Mouse (Mus musculus): ENCODE results near the gene Aifm1.
"Not testable (repeated sequence)": the region's sequence is repeated elsewhere in the genome, so short reads cannot be mapped to it uniquely, and the experiment has no call there.

The Aifm1 gene

DNA sequence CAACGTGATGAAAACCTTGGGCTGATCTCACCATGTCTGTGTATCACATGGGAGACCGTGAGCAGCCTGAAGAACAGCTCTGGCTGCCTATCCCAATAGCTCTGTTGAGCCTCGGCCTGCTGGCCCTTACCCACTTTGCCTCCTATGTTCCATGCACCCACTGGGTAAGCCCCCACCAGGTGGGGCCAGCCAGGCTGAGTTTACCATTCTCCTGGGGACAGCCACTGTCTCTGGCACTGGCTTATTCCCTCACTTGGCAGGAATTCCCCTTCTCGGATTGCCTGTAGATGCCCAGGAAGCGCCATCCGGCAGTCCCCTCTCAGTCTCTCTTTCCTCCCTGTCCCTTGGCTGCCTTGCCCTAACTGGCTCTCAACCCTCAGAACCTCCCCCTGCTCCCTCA is 56.4 kb downstream of the Aifm1 start:
- DNase-seq (ENCODE audit: low spot score): no peak

DNA sequence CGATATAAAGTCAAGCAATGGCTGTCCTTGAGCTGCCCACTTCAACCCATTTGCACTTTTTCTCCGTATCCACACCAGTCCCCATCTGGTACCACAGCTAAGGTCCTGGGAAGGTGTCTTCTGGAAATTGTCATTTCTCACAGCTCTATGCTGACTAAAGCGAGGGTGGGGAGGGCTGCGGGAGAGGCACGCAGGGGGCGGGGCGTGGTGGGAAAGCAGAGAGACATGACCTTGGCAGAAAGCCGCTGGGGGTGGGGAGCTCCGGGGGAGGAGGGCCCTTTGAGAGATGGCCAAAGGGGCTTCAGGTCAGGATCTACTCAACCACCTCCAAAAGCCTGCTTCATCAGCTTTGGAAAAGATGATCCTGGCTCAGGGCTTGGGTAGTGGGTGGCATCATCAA is 58.3 kb downstream of the Aifm1 start:
- DNase-seq (ENCODE audit: low spot score): no peak

DNA sequence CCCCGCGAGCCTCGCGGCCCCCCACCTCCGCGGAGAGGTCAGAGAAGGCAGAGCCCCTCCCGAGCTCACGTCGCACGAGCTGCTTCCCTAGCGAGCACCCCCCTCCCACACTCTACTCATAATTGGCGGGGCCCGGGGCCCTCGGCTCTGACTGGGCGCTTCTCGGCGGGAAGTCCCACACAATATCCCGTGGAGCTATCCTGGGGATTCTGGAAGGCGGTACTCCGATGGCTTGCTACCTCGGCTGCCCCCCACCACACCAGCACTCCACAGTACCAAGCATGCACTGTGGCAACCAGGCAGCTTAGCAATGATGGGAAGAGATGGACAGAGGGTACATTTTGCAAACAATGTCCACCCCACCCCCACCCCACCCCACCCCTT is 58.9 kb downstream of the Aifm1 start:
- no peak for DNase-seq (ENCODE audit: low spot score)

DNA sequence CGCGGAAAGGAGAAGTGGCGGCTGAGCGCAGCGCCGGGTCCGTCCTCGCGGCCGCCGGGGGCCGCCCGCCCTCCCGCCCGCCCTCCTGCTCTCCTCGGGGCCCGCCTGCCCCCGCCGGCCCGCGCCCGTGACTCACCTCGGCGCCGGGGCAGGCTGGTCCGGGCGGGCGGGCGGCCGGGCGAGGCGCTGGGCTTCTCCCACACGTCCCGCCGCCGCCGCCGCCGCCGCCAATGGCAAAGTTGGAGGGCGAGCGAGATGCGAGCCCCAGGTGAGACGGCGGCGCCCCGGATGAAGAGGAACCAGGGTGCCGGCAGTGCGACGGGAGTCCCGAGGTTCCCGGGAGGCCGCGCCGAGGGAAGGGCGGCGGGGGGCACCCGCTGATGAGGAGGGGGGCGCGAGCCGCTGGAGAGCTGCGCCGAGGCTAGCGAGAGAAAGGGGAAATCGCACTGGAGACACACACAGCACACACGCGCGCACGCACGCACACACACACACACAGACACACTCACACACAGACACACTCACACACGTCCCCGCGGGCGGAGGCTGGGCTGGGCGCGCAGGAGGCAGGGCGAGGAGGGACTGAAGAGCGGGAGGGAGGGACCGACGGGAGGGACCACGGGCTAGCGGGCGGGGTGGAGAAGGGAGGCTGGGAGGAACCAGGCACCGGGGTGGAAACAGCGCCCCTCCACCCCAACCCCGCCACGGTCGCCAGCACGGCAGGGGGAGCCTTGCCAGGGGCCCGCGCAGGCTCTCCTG is 59.4 kb downstream of the Aifm1 start:
- DNase-seq (ENCODE audit: low spot score): peak; percentile 78

DNA sequence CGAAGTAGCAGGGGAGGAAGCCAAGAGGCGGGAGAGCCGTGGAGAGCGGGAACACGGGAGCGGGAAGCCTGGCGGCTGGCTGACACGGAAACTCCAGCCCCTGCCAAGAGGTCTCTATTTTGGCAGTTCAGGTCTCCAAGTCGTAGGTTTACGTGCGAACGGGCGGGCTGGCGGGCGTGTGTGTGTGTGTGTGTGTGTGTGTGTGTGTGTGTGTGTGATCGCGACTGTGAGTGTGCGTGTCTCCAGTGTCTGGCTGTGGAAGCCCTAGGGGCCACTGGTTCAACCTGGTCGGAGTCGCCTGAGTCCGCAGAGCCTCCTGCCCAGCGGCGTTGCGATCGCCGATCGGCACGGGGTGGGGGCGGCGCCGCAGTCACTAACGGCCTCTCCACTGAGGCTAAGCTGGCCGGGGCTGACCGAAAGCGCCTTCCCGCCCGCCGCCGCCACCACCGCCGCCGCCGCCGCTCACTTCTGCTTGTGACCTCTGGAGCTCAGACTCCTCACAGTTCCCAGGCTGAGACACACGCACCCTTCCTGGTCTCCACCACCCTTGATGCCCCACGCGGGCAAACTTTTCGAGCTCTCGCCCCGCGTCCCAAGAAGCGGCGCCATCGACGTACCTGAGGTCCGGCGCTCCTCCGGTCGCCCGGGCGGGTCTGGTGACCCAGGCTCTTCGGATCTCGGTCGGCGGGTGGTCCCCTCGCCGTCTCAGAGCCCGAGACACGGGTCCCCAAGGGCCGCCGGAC is 60.3 kb downstream of the Aifm1 start:
- no peak for DNase-seq (ENCODE audit: low spot score)

DNA sequence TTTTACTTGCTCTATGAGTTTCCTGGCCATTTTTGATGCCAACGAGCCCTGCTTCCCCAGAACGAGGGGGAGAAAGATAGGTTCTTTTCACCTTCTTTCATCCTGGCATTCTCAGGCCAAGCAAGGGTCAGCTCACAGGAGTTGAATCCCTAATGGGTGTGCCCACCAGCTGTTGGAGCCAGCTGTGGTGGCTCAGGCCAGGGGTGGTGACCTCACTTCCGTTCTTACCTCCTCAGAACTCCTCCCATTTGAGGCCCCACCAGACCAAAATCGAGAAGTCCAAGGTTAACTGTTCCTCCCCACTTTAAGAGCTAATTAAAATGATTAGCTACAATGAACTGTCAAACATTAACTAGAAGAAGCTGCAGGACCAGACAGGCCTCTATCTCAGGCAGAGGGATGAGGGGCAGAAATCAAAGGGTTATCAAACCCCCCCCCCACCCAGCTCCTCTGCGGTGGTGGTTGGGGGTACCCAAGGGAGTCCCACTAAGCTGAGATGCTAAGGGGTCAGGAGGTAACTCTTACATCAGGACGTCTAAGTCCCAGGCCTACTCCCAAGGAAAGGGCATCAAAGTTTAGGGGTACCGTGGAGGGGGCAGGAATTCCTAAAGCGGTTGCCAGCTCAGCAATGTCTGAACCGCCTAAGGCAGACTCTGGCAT is 61.0 kb downstream of the Aifm1 start:
- DNase-seq (ENCODE audit: low spot score): no peak

DNA sequence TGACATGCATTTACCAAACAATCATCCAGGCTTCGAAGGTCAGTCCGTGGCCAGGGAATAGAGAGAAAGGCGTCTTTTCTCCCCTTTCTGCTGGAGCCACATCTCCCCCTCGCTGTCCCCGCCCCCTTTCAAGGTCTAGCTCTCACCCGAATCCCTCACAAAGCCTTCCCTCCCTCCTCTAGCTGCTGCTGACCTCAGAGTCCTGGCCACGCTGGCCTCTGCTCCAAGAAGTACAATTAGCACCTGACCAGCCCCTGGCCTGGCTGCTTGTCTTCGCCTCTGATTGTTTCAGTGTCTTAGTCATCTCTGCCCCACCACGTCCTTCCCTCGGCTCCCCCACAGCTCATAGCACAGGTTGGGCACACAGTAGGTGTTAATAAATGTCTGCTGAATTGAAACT is 63.7 kb downstream of the Aifm1 start:
- DNase-seq (ENCODE audit: low spot score): peak; percentile 40

DNA sequence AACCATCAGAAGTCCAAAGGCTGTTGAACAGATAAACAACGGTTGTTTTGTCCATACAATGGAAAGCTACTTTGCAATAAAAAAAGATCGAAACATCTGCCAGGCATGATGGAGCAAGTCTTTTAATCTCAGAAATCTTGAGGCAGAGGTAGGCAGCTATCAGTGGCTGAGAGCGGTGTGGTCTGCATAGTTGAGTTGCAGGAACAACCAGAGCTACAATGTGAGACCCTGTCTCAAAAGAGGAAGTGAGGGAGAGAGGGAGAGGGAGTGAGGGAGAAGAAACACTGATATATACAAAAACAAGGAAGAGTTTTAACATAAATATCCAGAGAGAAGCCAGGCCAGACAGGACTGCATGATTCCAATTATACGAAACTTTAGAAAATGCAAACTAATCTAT is 68.7 kb downstream of the Aifm1 start:
- DNase-seq (ENCODE audit: low spot score): no peak

DNA sequence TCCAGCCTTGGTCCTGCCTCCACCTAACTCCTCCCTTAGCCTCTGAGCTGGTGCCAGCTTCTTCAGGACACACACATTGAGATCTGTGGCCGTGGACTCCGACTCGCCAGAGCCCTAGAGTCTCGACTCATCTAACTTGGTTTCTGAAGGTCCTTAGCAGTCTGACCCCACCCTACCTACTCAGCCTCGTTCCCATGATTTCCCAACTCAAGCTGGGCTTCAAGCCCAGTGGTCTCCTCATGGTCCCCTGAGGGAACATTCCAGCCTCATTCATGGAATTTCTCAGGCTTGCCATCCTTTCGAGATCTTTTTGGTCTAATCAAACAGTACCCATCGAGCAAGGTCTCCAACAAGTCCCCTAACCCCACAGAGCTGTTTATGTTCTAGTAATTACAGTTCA is 71.4 kb downstream of the Aifm1 start:
- no peak for DNase-seq (ENCODE audit: low spot score)

DNA sequence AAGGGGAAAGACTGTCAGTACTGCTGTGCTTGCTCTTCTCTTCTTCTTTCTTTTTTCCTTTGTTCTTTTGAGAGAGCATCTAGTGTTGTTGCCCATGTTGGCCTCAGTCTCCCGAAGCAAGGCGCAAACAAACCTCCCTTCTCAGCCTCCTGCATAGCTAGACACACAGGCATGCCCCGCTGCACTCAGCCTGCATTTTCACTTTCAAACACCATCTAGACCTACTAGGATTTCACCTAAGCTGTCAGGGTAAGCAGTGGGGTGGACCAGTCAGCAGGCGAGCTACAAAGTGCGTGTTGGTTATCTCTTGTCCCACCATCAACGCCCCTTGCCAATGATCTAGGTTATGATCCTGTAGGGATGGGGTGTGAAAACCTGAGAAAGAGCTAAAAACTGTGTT is 71.8 kb downstream of the Aifm1 start:
- DNase-seq (ENCODE audit: low spot score): no peak

DNA sequence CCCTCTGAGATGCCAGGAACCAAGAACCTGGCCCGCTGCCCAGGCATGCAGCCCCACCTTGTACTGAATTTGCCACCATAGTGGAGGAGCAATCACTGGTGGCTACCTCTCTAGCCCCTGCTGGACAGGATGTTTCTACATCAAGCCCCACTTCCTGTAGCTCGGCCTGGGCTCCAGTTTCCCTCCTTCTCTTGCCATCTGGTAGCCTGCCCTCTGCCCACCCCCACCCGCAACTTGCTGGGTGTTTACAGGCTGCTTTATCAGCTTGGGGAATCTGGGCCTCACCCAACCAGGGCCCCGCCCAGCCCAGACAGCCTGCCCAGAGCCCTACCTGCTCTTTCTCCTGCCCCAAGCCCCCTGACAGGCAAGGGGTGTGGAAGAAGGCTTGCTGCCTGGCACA is 74.3 kb downstream of the Aifm1 start:
- no peak for DNase-seq (ENCODE audit: low spot score)

DNA sequence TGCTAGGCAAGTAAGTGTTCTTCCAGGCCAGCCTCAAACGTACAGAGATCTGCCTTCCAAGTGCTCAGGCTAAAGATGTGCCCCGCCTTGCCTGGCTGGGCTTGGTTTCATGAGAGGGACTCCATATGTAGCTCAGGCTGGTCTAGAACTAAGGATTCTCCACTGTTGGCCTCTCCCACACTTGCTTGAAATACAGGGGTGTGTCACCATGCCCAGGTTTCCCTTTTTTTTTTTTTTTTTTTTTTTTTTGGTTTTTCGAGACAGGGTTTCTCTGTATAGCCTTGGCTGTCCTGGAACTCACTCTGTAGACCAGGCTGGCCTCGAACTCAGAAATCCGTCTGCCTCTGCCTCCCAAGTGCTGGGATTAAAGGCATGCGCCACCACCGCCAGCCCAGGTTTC is 77.3 kb downstream of the Aifm1 start:
- DNase-seq (ENCODE audit: low spot score): not testable (repeated sequence)

DNA sequence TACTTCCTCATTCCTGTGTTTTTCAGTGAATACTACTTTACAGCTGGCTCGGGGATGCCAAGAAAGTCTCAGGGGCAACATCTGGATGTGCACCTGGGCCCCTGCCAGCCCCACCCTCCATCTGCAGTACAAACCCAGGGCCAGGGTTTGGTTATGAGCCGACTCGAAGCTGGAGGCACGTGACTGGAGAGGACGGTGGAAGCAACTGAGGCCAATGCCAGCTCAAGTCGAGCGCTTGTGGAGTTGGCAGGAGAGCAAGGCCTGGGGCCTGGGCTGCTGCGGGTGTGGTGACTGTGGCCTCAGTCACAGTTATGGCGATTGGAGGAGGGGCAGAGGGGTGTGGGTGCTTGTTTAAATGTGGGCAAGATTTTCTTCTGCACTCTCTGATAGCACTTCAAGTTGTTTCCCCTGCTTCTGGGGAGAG is 77.9 kb downstream of the Aifm1 start:
- DNase-seq (ENCODE audit: low spot score): no peak

DNA sequence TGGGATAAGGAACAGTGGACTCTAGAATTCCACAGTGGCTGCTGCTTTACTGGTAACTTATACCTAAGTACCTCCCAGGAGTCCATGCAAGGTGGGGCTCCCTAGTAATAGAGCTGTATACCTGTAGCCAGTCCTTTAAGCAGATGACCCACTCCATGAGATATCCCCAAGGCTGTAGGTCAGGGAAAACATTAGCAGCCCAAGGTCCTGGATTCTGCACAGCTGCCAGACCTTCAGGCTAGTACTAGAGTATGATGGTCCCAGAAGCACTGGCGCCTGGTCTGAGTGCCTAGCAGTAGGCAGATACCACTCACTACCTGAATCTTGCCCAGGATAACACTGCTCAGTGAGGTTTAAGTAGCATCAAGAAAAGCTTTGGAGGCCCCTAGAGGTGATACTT is 79.1 kb downstream of the Aifm1 start:
- no peak for DNase-seq (ENCODE audit: low spot score)

DNA sequence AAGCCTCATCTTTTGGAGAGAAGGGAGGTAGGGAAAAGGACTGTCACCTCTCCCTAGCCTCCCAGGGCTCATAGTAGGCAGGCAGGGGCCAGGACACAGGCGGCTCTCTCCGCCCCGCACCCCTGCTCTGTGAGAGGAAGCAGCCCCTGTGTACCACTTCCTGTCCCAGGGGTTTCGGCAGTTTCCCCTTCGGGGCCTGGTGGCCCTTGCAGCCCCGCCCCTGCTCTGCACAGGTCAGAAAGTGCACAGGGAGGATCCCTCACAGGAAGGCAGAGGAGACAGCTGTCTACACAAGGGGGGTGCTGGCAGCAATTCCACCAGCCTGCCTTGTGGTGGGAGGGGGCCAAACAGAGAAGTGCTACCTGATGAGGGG is 79.8 kb downstream of the Aifm1 start:
- no peak for DNase-seq (ENCODE audit: low spot score)

DNA sequence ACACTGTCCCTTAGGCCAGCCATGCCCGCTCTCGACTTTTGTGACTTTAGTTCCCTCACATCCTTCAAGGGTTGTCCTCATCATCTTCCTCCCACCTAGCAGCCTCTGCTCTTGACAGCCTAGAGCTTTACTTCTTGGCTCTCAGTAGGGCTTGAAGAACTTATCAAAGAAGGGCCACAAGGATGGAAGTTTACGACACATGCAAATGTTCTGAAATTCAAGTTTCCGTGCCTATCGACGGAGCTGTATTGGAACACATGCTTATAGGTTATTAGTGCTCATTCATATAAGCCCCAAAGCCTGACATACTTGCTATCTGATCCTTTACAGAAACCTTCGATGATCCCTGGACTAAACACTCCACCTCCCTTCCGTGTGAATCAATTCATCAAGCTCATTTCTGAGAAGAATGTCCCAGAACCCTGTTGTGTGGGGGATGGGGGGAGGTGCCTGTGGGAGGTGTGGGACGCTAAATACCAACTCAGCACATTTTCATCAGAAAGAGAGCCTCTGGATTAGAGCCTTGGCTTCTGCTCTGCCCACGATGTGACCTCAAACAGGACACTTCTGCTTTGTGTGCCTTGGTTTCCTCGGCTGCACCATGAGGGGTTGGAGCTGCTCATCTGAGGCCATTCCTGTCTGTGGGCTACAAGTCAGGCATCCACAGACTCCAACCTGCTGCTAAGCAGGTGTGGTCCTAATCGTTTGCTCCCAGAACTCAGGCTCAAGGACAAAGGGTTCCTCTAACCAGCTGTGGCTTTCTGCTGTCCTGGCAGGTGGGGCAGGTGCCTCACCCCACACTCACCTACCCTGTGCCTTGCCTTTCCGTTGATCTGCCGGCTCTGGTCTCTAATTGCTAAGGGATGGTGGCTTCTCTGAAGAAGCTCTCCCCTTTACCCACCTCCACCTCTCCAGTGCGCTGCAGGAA is 80.5 kb downstream of the Aifm1 start:
- DNase-seq (ENCODE audit: low spot score): no peak

DNA sequence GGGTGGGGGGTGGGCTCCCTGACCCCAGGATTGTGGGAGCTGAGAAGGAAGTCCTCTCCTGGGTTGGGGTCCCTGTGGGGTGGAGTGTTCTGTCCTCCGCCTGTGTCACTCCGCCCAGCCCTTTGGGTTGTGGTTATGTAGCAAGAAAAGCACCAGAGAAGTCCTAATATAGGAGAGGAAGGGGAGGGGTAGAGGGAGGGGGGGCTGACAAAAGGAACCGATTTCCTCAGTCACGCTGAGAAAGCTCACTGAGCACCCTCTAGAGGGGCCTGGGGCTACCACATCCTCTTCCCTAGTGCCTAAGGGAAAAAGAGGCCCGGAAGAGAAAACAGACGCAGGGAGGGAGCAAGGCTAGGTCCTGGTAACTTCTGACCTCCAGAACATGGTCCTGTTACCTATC is 83.8 kb downstream of the Aifm1 start:
- no peak for DNase-seq (ENCODE audit: low spot score)

DNA sequence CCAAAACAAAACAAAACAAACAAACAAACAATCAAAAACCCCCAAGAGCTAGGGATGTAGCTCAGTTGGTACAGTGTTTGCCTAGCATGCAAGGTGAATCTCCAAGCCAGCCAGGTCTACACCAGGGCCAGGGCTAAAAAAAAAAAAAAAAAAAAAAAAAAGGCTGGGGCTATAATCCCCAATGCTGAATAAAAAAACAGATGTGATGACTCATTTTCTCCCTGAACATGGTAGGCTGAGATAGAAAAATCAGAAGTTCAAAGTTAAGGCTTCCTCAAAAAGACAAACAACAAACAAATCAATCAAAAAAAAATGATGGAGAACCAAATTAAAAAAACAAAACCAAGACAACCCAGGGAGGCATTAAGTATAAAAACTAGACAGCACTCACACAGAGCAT is 84.3 kb downstream of the Aifm1 start:
- no peak for DNase-seq (ENCODE audit: low spot score)

DNA sequence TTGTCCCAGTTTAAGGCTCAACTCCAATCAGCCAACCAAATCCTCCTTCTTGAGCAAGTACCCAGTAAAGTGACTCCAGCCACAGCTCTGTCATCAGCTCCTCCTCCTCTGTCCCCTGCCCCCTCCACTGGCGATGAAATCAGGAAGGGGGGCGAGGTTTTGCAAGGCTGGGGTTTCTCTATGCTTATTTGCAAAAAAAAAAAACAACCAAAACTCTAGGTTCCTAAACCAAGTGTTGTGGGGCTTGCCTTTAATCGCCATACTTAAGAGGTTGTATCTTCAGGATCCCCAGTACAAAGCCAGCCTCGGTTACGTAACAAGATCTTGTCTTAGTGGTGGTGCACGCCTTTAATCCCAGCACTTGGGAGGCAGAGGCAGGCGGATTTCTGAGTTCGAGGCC is 84.7 kb downstream of the Aifm1 start:
- no peak for DNase-seq (ENCODE audit: low spot score)

DNA sequence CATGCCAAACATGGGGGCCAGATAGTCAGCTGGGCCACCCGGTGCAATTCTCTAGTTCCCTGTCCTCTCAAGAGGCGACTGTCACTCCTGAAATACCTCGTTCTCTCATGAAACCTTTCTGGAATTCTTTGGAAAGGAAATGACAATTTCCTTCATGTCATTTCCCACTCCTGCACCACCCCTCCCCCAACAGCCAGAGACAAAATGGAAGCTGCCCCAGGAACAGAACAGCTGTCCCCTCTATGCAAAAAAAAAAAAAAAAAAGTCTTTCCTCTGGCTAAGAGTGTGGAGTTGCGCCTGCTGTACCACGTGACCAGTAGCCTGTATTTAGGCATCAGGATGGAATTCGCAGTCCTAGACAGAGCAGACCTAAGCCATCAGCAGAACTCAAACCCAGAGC is 85.1 kb downstream of the Aifm1 start:
- no peak for DNase-seq (ENCODE audit: low spot score)

DNA sequence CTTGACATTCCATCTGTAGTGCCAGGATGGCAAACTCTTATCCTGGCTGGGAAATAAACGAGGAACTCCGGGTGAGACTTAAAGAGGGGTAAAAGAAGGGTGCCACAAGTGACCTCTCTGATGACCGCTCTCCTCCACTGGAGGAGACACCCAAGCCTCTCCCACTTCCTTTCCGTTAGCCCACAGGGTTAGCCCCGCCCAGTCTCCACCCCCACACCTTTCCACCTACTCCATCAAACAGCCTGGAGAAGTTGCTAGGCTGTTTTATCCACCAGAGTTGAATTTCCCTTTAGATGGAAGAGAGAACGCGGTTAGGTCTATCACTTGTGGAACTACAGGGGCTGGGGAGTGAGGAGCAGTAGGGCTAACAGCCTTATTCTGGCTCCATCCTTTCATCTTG is 88.1 kb downstream of the Aifm1 start:
- DNase-seq (ENCODE audit: low spot score): no peak
